Mouse (Mus musculus) limb, embryonic 13.5 days (tissue): ENCODE measurements around the gene Scnn1a. TPM values are rescaled to one million over a fixed set of nuclear protein-coding genes. Genes with fewer than 3 reads are reported as not detected.
A peak's percentile ranks its signal among the peaks of the same experiment; 100 is the strongest.

ENCODE experiments used
- ATAC-seq: fragments of 200-750 bp; cut with Nextera tagmentation; 2 replicates; pipeline ENCODE4 v1.8.0; 2017; ENCODE audit warnings: low read depth, moderate number of reproducible peaks, moderate TSS enrichment; ENCODE audit not compliant: low FRiP score
- H3K27ac ChIP-seq: fragments of 300-500 bp; sonication (generic); 2 replicates; pipeline ENCODE4 v1.5.1; 2015; ENCODE audit warnings: inconsistent platforms, mild to moderate bottlenecking, moderate library complexity
- H3K27me3 ChIP-seq: fragments of 300-500 bp; sonication (generic); 2 replicates; pipeline ENCODE4 v1.6.1; 2015; ENCODE audit warnings: mild to moderate bottlenecking, inconsistent platforms
- H3K36me3 ChIP-seq: fragments of 300-500 bp; sonication (generic); 2 replicates; pipeline ENCODE4 v1.6.1; 2015; ENCODE audit warnings: inconsistent platforms, mild to moderate bottlenecking, moderate library complexity
- H3K4me1 ChIP-seq: fragments of 300-500 bp; sonication (generic); 2 replicates; pipeline ENCODE4 v1.6.1; 2015; ENCODE audit warnings: inconsistent platforms
- H3K4me2 ChIP-seq: fragments of 300-500 bp; sonication (generic); replicated peaks from 2 replicates; pipeline ENCODE4 v1.6.1; 2015; ENCODE audit warnings: inconsistent platforms, mild to moderate bottlenecking, moderate library complexity
- H3K4me3 ChIP-seq: fragments of 300-500 bp; sonication (generic); 2 replicates; pipeline ENCODE4 v1.5.1; 2015; ENCODE audit warnings: moderate library complexity, mild to moderate bottlenecking, inconsistent platforms
- H3K9ac ChIP-seq: fragments of 300-500 bp; sonication (generic); 2 replicates; pipeline ENCODE4 v1.6.1; 2015; ENCODE audit warnings: mild to moderate bottlenecking, inconsistent platforms
- H3K9me3 ChIP-seq: fragments of 300-500 bp; sonication (generic); 2 replicates; pipeline ENCODE4 v1.6.1; 2016; ENCODE audit warnings: inconsistent platforms
- WGBS: fragments of 180-500 bp; shearing (Covaris S2); methylation state at CpG from one replicate; pipeline ENCODE4 v1.1.7; 2015; 5-methylcytosine and 5-hydroxymethylcytosine counted together
- polyA plus RNA-seq: library from polyadenylated mRNA; unstranded; fragments of >200 nt; fragmentation: Nextera tagmentation; extraction: Ambion mirVana; gene quantifications from 2 replicates; pipeline ENCODE4 v1.2.1, GENCODE M21; 2015

Scnn1a gene
- polyA plus RNA-seq, 1 experiment from 2014 or later, result 1.1 TPM

DNA sequence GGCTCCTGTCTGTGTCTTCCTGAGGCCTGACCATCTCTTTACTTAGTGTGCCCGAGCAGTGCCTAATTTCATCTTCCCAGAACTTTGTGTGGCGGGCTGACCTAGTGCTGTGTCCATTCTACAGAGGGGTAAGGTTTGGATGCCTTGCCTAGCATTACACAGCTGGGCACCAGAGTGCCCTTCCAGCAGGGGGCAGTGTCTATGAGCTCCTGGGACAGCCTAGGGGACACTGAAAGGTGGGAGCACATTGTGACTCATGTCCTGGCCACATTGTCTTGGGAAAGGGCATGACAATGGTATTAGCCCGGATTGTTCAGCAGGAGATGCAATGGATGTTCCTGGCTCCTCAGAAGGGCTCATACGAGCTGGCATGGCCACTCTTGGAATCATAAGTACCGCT, 7.8 kb downstream of the Scnn1a start:
- ATAC-seq, result no peak
- WGBS, result 83% methylated on average over 5 of the region's 5 CpGs

DNA sequence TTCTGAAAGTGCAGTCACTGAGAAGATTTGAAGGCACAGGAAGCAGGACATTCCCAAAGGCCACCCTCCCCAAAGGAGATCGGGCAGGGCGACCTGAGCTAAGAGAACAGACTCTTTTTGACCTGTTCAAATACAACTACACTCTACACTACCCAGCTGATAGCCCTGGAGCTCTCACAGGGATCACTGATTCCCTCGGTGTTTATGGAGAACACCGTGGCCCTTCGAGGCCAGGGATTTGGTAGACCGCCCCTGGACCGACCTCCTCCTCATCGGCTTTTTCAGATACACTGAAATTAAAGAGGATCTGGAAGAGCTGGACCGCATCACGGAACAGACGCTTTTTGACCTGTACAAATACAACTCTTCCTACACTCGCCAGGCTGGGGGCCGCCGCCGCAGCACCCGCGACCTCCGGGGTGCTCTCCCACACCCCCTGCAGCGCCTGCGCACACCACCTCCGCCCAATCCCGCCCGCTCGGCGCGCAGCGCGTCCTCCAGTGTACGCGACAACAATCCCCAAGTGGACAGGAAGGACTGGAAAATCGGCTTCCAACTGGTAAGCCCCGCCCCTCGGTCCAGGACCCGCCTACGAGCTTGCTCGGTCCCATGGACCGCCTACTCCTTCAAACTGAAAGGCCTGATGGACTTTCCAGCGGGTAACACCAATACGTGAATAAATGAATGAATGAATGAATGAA, 10.3 kb downstream of the Scnn1a start:
- peaks cover 18% of the 10 kb centered on the region for H3K4me1 ChIP-seq
- peak overlapping the region; percentile 79 for H3K9ac ChIP-seq
- no peaks in the 10 kb centered on the region for H3K9me3 ChIP-seq
- H3K4me2 ChIP-seq, result peak overlapping the region; percentile 86
- H3K36me3 ChIP-seq, result no peaks in the 10 kb centered on the region
- H3K4me3 ChIP-seq, result peak overlapping the region; percentile 57
- WGBS, result 2% methylated on average over 39 of the region's 39 CpGs
- H3K27ac ChIP-seq, result no peak overlapping the region
- ATAC-seq, result peak; percentile 87
- no peaks in the 10 kb centered on the region for H3K27me3 ChIP-seq

More for the DNA sequence above, 7.8 kb downstream of the Scnn1a start:
- no peak overlapping the region for H3K9ac ChIP-seq
- H3K4me3 ChIP-seq, result no peak overlapping the region
- H3K36me3 ChIP-seq, result no peaks in the 10 kb centered on the region
- no peak overlapping the region for H3K4me2 ChIP-seq
- peaks cover 18% of the 10 kb centered on the region for H3K4me1 ChIP-seq
- no peaks in the 10 kb centered on the region for H3K9me3 ChIP-seq
- no peak overlapping the region for H3K27ac ChIP-seq
- peaks cover 6% of the 10 kb centered on the region for H3K27me3 ChIP-seq

DNA sequence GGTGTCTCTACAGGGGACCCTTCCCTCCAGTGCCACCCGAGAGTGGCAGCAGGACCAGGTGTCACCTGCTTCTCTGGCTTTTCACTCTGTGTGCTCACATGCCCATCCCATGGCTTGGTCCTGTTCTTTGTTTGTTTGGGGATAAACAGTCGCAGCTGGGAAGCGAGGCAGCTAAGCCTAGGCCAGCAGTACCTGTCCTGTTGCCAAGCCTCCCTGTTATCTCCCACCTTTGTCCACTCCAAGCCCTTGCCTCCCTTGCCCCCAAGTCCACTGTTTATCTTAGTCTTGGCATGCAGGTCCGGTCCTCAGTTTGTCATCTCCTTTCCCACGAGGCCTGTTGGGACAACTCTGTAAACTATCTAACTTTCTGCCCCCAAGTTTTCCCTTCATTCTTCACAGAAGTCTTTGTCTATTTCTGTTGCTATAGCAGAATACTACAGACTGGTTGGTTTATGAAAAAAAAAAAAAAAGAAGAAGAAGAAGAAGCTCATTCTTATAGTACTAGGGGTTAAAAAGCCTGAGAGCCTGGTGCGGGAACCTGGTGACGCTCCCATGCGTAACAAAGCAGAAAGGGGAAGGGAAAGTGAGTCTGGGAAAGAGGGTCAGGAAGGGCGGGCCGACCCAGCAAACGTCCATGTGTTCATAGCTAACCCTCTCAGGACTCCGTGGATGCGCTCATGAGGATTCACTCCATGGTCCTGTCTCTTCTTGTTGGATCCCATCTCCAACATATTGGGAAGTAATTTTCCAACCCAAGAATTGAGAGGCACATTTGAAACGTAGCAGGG, 12.8 kb downstream of the Scnn1a start:
- H3K4me2 ChIP-seq, result no peak overlapping the region
- H3K27me3 ChIP-seq, result no peaks in the 10 kb centered on the region
- WGBS, result 74% methylated on average over 14 of the region's 14 CpGs
- H3K4me3 ChIP-seq, result no peak overlapping the region
- ATAC-seq, result no peak
- H3K36me3 ChIP-seq, result no peaks in the 10 kb centered on the region
- H3K9me3 ChIP-seq, result no peaks in the 10 kb centered on the region
- no peak overlapping the region for H3K9ac ChIP-seq
- H3K4me1 ChIP-seq, result peaks cover 18% of the 10 kb centered on the region
- no peak overlapping the region for H3K27ac ChIP-seq

DNA sequence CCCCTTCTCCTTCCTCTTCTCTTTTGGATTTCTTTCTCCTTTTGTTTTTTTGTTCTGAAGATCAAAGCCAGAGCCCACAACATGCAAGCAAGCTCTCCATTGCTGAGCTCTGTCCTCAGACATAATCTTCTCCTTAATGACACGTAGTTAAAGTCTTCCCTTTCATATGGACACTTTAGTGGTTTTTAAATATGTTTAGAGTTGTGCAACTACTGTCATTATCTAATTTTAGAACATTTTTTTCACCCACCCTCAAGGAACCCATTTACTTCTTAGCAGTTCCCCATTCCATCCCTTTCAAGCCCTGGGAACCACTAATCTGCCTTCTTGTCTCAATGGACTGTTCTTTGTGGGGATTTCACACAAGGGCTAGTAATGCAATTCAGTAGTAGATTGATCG, 13.9 kb downstream of the Scnn1a start:
- peaks cover 18% of the 10 kb centered on the region for H3K4me1 ChIP-seq
- no peak overlapping the region for H3K27ac ChIP-seq
- no peak overlapping the region for H3K4me2 ChIP-seq
- H3K36me3 ChIP-seq, result no peaks in the 10 kb centered on the region
- no peaks in the 10 kb centered on the region for H3K27me3 ChIP-seq
- no peak overlapping the region for H3K9ac ChIP-seq
- H3K9me3 ChIP-seq, result no peaks in the 10 kb centered on the region
- H3K4me3 ChIP-seq, result no peak overlapping the region
- WGBS, result 66% methylated on average over 2 of the region's 2 CpGs
- no peak for ATAC-seq

DNA sequence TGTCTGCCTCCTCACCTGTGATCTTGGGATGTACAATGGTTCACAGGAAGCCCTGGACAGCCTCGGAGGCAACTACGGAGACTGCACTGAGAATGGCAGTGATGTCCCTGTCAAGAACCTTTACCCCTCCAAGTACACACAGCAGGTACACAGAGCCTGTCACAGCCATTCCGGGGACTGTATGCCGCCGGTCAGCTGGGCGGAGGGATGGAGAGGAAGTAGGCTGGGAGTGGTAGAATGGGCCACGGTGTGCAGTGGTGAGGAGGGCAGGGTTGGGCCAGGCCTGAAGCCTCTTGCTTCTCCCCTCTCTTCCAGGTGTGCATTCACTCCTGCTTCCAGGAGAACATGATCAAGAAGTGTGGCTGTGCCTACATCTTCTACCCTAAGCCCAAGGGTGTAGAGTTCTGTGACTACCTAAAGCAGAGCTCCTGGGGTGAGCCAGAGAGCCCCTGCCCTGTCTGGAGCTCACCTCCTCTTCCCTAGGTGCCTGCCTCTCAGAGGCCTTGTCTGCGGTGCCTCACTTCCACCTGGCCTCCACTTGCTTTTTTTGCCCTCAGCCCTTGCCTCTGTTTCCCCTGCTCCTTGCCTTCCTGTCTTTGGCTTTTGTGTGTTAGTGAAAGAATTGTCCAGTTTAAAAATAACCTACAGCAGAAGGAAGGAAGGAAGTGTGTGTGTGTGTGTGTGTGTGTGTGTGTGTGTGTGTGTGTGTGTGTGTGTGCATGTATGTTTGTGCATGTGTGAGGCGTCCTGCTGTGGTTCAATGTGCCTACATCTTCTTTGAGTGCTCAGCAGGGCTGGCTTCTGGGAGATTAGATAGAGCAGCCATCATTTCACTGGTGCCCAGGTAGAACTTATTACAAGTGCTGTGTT, 18.6 kb downstream of the Scnn1a start:
- peaks cover 14% of the 10 kb centered on the region for H3K4me1 ChIP-seq
- H3K27ac ChIP-seq, result no peak overlapping the region
- H3K4me2 ChIP-seq, result no peak overlapping the region
- 71% methylated on average over 9 of the region's 9 CpGs for WGBS
- H3K4me3 ChIP-seq, result no peak overlapping the region
- H3K27me3 ChIP-seq, result no peaks in the 10 kb centered on the region
- ATAC-seq, result no peak
- no peak overlapping the region for H3K9ac ChIP-seq
- no peaks in the 10 kb centered on the region for H3K9me3 ChIP-seq
- no peaks in the 10 kb centered on the region for H3K36me3 ChIP-seq

DNA sequence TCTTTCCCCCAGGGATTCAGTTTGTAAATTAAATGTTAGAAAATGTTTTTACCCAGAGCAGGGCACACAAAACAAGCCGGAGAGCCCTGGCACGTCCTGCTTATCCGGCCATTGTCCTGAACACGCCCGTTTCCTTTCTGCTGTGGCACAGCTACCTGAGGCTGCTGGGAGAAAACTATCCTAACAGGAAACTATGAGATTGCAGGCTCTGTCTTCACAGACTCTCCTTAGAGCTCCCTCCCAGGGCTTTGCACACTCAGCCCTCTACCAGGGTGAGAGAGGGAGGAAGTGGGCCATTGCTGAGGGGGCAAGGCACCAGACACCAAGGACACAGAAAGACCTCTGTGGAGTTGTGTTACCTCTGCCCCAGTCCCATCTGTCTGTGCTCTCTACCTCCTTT, 19.8 kb downstream of the Scnn1a start:
- Histone ChIP-seq H3K27me3 (no peaks in the 10 kb centered on the region), H3K4me2 (no peak overlapping the region), H3K4me3 (no peak overlapping the region), H3K9me3 (no peaks in the 10 kb centered on the region), H3K4me1 (peaks cover 19% of the 10 kb centered on the region), H3K36me3 (no peaks in the 10 kb centered on the region), H3K27ac (peak overlapping the region; percentile 3; the same call in 1 of the 2 replicates), H3K9ac (0 out of 2 replicates have a peak overlapping the region, but pooled peaks have one; percentile 2)
- ATAC-seq, result no peak
- WGBS, result 74% methylated on average over 5 of the region's 5 CpGs

DNA sequence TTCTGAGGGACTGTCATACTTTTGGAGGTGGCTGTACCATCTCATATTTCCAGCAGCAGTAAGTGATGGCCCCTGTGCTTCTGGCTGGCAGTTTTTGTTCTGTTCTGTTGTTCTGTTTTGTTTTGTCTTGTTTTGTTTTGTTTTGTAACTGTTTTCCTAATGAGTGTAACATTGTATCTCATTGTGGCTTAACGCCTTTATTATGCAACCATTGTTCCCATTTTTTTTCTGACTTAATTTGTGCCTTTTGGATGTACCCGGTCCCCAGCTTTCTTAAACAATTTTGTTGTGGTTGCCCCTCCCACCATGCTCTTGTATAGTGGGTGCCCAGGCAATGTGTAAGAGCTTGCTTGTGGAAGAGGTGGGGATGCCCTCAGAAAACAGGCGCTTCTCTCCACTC, 21.7 kb downstream of the Scnn1a start:
- Histone ChIP-seq H3K36me3 (no peaks in the 10 kb centered on the region), H3K9ac (no peak overlapping the region), H3K4me3 (no peak overlapping the region), H3K4me1 (peaks cover 19% of the 10 kb centered on the region), H3K27ac (no peak overlapping the region), H3K9me3 (no peaks in the 10 kb centered on the region), H3K27me3 (no peaks in the 10 kb centered on the region), H3K4me2 (no peak overlapping the region)
- 79% methylated on average over 3 of the region's 3 CpGs for WGBS
- no peak for ATAC-seq

DNA sequence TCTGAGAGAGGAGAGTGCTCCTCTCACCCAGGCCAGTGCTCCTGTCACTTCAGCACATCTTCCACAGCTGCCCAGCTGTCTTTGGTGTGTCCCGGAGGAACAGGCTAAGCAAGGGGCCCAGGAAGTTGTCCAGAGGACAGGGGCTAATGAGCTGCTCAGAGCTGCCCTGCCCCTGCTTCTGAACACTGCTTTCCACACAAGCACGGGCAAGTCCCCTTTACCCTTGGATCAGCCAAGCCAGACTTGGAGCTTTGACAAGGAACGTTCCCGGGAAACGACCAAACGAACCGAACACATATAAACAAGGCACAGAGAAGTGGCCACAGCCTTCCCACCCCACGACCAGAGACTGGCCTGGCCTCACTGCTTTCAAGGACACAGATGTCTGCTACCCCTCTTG, 23.6 kb downstream of the Scnn1a start:
- Histone ChIP-seq H3K9ac (no peak overlapping the region), H3K27me3 (no peaks in the 10 kb centered on the region), H3K36me3 (no peaks in the 10 kb centered on the region), H3K4me1 (peaks cover 30% of the 10 kb centered on the region), H3K27ac (0 out of 2 replicates have a peak overlapping the region, but pooled peaks have one; percentile 28), H3K9me3 (no peaks in the 10 kb centered on the region), H3K4me3 (no peak overlapping the region), H3K4me2 (no peak overlapping the region)
- ATAC-seq, result no peak
- 21% methylated on average over 8 of the region's 8 CpGs for WGBS

DNA sequence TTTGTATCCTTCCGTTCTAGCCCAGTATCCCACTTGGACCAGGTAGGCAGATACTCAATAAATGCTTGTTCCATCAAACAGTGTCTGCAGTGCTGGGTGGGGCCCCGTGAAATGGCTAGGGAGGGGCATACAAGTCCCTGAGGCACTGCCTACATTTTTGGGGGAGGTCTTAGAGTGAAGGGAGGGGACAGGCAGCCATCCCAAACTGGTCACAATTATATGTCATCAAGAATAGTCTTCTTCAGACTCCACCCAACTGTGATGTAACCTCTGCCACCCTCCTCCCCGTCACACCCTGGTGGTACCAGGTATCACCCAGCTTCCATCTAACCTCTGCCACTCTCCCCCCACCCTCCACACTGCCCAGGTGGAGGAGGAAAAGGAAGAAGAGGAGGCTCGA, 24.4 kb downstream of the Scnn1a start:
- Histone ChIP-seq H3K27ac (no peak overlapping the region), H3K27me3 (no peaks in the 10 kb centered on the region), H3K9me3 (no peaks in the 10 kb centered on the region), H3K4me1 (peaks cover 30% of the 10 kb centered on the region), H3K9ac (no peak overlapping the region), H3K4me2 (no peak overlapping the region), H3K36me3 (no peaks in the 10 kb centered on the region), H3K4me3 (no peak overlapping the region)
- no peak for ATAC-seq
- WGBS, result 59% methylated on average over 4 of the region's 4 CpGs

DNA sequence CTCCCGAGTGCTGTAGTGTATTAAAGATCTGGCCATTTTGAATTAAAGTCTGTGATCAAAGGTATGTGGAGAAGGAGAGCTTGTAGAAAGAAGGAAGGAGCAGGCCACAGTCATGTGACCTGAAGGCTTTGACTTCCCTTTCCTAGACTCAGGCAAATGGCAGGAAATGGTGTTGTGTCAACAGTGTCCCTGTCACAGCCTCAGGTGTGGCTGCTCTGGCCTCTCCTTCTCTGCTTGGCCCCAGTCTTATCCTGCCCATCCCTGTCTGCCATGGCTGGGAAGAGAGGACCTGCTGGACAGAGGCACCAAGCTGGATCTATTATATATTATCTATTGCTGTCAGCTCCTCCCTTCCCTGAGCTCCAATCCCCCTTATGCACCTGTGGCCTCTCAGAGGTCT, 25.2 kb downstream of the Scnn1a start:
- Histone ChIP-seq H3K4me3 (no peak overlapping the region), H3K4me2 (no peak overlapping the region), H3K36me3 (no peaks in the 10 kb centered on the region), H3K4me1 (peaks cover 28% of the 10 kb centered on the region), H3K27ac (no peak overlapping the region), H3K9ac (no peak overlapping the region), H3K9me3 (no peaks in the 10 kb centered on the region), H3K27me3 (no peaks in the 10 kb centered on the region)
- WGBS, result 57% methylated on average over 1 of the region's 1 CpGs
- ATAC-seq, result no peak

DNA sequence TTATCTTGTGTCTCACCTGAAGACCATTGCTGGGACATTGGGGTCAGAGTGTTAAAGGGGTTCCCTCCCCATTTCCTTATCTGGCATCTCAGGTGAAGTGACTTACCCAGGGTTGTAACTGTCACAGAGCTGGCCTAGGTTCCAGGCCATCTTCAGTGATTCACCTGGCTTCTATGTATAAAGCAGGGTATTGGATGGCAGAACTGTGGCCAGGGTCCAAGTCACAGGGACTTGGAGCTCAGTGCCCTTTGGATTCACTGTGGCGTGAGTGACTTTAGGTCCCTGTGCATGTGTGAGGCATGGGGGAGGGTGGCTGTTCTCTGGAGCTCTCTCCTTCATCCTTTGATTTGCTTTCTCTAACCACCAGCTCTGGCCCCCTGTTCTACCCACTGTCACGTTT, 25.6 kb downstream of the Scnn1a start:
- H3K36me3 ChIP-seq, result no peaks in the 10 kb centered on the region
- no peak overlapping the region for H3K27ac ChIP-seq
- no peak overlapping the region for H3K4me2 ChIP-seq
- no peak overlapping the region for H3K4me3 ChIP-seq
- H3K27me3 ChIP-seq, result no peaks in the 10 kb centered on the region
- ATAC-seq, result no peak
- WGBS, result 56% methylated on average over 2 of the region's 2 CpGs
- no peak overlapping the region for H3K9ac ChIP-seq
- H3K4me1 ChIP-seq, result peaks cover 28% of the 10 kb centered on the region
- H3K9me3 ChIP-seq, result no peaks in the 10 kb centered on the region
